Mouse (Mus musculus): ENCODE results near the gene Slamf9.

Gene Slamf9

DNA sequence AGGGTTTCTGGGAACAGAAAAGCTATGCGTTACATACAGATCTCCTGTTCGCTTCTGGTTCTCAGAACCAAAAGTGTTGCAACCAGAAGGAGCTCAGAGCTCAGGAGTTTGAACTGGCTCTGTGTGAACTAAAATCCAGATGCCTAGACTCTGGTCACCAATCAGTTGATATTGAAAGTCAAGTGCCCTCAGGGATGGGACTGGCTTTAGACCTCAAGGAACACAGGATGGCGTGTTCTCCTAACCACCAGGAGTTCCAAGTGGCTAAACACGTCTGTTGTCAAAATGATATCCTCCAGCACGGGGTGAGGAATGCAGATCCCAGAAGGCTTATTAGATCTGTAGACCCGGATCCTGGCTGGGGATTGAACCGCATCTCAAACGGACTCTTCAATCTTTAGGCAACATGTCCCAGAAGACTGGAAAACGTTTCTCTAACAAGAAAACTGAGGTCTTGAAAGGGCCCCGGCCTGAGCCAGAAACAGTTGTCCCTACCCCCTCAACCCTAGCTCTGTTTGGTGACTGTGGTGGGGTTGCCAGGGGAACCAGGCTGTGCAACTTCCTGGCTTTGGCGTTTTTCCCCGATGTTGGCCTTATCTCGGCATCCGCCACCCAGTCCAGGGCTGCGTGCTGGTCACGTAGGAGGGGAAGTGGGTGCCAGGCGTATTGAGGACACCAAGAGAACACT, 38.5 kb downstream of the Slamf9 start:
- no peak for DNase-seq (ENCODE audit: low read depth, low spot score)

DNA sequence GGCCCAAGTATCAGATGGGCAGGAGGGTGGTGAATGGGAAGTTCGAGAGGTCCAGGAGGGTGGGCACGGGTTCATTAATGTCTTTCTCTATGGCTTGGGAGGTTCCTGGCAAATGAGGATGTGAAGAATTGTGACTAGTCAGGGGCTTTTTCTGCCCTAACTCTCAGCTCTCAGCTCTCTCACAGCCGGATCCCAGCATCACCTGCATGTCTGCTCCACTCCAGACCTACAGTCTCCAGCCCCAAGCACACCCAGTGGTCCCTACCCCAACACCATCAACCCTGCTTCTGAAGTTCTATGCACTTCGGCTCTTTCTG, 39.0 kb downstream of the Slamf9 start:
- DNase-seq (ENCODE audit: low read depth, low spot score): no peak

DNA sequence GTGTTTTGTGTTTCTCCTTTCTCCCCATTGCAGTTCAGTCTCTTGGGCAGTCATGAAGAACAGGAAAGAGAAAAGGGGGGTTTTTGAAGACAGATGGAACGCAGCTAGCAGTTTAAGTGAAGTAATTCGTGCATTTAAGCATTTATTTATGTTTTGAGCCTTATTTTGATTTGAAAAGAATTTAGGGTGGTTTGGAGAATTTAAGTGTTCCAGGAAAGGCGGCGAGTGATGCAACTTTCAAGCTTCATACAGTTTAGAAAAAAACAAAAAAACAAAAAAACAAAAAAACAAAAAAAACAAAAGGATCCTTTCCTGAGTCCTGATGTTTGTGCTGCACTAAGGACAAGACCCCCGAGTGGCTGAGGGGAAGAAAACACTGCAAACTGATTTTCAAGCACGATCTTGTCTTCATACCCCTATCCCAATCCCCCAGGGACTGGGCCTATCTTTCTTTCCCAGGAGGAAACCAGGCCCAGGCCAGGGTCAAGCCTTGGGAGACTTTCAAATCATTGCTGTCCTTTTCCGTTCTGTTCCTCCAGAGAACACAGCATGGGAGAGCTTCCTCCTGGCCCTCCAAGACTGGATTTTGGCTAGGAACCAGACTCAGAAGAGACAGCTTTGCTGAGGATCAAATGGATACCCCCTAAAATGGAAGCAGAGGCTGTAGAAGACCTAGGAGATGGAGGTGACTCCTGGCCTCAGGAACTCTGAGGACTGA, 39.6 kb downstream of the Slamf9 start:
- DNase-seq (ENCODE audit: low read depth, low spot score): no peak

DNA sequence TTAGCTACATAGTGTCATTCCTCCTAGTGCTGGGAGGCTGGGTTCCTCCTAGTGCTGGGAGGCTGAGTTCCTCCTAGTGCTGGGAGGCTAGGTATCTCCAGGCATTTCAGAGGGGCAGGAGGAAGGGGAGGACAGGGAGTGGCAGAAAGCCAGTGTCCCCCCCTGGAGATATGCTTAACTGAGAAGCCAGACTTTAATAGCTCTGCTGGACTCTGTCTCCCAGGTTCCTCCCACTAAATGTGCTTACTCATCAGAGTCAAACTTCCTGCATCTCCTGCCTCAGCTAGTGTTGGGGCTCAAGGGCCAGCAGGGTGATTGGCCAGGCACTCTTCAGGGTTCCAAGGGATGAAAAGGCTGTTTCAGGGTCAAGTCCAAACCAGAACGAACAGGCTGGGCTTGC, 40.2 kb downstream of the Slamf9 start:
- DNase-seq (ENCODE audit: low read depth, low spot score): no peak

DNA sequence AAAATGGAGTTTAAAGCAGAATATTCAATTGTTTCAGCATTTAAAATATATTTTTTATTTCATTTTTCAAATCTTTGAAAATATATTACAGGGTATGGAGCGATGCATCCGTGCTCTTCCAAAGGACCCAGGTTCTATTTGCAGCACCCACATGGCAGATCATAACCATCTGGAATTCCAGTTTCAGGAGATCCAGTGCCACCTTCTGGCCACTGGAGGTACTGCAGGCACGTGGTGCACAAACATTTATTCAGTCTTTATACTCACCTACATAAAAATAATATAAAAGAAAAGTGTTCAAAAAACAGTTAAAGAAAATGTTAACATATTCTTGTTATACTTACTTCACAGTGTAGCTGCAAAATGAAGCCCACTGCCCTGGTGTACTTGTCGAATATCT, 42.9 kb downstream of the Slamf9 start:
- DNase-seq (ENCODE audit: low read depth, low spot score): no peak

DNA sequence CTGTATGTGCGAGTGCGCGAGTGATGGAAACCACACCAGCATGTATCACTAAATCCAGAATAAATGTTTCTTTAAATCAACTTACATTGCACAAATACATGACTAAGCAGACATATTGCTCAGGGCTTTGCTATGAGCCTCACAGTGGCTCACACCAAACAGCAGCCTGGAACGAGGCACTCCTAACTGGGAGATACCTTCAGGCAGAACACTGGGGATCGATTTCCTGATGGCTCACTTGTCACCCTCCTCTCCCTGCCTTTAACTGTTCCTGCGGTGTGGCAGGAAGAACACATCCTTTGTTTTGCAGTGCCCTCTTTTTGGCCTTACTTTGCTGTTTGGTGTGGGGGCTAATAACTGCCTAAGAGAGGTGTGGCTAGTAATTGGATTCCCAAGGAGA, 44.5 kb downstream of the Slamf9 start:
- no peak for DNase-seq (ENCODE audit: low read depth, low spot score)

DNA sequence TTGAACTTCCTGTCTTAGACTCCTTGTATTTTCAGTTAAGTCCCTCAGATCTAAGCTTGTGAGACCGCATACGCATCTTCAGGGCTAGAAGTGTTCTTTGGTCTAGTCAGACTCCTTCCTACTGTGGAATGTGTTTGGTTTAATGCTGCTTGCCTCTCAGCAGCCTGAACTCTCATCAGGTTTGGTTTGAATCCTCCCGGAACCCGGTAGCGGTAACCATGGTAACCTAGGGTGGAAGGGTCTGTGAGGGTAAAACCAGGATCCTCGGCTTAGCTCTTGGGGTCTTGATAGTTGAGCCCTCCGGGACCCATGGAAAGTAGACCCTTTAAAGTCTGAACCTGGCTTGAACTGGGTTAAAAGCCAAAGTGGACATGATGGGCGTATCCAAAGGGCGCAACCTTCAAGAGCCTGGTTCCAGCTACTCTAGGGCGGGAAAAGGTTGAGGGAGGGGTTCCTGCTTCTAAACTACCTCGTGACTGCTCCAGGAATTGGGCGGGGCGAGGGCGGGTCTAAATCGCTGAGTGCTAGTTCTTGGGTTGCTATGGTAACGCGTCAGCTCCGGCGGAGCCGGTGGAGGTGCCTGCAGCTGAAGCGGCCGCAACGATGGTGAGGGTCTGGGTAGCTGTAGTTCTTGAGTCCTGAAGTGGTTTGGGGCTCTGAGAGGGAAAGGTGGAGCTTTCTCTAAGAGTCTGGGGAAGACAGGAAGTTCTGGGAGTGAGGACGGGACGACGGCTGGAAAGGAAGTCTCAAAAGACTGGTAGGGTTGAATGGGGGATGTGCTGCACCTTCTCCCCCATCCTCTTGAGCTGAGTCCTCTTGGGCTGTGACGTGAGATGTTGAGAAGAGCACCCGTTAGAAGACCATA, 45.6 kb downstream of the Slamf9 start, which contains the start of gene Cfap45:
Cfap45 (plus strand) TSS at position 226 of the 865 bp plus-strand sequence.
- no peak for DNase-seq (ENCODE audit: low read depth, low spot score)

DNA sequence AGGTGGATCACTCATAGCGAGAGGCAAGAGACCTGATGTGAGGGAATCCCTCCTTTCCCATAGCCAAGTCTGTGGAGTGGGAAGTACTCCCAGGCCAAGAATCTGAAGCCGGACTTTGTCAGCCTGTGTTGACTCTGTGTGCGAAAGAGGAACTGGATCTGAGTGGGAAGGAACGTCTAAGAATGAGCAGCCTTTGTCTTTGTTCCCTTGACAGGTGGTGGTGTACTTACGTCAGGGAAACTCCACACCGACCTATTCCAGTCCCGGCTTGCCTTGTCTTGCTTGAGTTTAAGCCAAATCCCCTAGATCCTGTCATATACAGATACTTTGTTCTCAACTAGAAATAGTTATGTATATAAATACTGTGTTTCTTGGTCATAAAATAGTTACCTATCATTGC, 47.4 kb downstream of the Slamf9 start:
- peak; percentile 38 for DNase-seq (ENCODE audit: low read depth, low spot score)

DNA sequence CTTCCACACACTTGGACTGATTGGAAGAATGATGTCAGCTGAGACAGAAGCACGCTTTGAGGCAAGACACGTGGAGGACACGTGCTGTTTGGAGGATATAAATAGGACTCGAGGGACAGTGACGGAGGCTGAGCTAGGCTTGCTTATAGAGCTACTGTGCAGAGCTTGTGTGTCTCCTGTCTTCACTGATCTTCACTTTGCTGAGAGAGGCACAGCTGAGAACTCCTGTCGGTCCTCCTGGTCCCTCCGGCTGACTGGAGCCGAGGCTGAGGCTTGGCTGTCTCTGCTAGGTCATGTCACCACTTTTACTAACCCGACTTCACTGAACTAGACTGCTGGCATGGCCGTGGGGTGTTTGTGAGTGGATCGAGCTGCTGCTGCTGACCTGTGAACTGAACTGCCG, 48.5 kb downstream of the Slamf9 start:
- no peak for DNase-seq (ENCODE audit: low read depth, low spot score)

DNA sequence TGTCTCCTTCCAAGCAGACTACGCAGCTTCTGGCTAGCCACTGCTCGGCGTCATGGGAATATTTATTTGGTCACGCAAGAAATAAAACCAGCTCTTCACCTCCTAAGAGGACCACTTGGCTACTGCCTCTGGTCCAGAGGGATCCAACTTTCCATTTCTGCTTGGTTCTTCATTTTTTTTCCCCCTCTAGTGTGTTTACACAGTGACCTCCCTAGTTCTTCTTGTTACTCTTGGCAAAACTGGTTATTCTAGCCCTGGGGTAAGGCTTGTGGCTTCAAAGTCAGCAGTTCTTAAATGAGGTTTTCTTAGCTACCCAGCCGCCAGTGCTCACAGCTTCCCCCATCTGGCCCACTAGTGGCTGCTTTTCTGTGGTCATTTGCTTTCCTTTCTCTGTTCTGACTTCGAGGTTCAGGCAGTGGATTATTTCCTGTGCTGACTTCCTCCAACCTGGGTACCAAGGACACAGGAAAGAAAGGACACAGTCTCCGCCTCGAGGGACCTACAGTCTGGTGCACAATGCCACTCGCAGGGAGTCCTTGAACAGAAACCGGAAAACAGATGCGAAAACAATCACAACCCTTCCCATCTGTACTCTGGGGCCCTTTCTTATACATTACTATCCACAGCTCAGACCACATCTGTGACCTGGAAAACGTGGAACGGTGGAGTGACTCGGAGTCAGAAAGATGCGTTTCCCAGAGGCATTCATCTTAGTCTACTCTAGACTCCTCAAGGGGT, 50.0 kb downstream of the Slamf9 start:
- no peak for DNase-seq (ENCODE audit: low read depth, low spot score)

DNA sequence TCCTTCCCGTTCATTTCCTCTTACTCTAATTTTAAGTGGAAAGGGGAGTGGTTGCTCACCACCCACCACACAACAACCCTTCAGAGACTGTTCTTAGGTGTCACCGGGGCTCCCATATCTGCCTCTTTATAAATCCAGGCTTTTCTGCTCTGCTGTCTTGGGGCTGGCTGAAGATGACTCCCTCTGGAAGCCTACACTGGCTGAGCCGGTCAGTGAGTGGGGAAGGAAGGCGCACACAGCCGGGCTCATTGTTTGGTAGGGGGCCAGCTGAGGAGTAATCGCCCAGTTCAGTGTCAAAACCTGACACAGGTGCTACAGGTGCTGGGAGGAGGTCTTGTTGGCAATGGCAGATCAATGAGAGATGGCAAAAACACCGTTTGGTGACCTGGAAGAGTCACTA, 50.8 kb downstream of the Slamf9 start:
- no peak for DNase-seq (ENCODE audit: low read depth, low spot score)

DNA sequence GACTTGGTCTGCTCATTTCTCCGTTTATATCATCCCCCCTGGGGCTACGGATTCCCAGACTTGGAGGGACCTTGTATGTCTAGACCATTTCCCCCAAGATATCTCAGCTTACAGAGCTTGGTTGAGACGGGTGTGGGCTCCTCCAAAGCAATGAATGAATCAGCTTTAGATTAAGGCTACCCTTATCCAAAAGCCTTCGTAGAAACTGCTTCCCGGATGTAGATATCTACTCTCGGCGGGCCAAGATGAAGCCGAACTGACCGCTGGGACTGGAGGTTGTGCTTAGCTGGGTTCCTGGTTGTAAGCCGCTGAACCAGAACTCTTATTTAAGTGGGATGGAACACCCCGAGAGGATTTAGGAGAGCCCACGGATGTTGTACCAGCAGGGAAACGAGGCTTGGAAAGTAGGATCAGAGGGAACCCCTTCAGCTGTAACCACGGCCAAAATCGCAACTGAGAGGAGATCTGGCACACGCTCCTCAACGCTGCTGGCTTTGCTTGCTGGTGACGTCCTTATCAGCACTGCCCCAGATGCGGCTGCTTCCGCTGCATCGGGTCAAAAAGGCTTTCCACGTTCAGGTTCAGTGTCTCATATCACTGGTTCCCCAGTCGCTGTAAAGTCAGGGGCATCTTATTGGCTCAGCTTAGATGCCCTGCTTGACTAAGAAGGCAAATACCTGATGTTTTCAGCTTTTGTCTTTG, 51.4 kb downstream of the Slamf9 start:
- DNase-seq (ENCODE audit: low read depth, low spot score): no peak

DNA sequence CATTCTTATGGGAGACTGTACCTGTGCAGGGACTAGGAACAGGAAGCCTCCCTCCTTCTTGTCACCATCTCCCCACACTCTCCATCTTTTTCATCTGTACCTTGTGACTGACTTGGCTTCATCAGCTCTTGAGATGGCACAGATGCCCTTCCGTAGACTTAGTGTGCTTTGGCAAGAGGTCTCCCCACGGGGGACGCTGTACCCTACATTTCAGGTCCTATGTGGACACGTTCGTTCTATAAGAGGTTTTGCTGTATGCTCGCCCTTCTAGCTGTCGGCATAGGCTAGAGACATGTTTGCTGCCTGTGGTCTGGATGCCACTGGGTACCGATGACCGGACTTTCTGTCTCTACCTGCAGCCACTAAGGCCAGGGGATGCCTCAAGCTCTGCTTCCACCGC, 52.3 kb downstream of the Slamf9 start:
- DNase-seq (ENCODE audit: low read depth, low spot score): no peak
